Mouse (Mus musculus) yolk sac, embryonic 10.5 days (tissue): ENCODE measurements around the gene Birc2.

Source experiments
- DNase-seq: peaks from one replicate; pipeline ENCODE4 v3.0.0-alpha.2; 2017; ENCODE audit warnings: low spot score

Gene Birc2

DNA sequence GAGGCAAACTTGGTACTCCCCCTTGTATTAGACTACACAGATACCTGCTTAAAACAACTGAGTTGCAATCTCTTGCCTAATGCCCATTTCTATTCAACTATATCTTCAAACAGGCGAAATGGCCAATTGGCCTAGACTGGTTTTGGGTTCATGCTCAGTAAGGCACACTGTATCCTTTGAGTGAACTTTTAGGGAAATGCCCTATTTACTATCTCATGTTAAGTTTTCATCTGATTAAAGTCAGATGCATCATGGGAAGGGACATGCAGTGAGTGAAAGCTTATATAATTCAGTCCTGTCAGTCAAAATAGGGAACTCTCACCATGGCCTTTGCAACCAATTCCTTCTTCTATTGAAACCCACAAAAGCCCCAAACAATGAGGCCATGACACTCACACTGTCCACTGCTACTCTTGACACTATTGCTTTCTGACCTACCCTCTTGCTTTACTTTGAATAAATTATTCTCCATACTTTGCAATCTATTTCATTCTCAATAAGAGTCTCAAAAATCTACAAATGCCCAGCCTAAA, 9.9 kb upstream of the Birc2 start:
- DNase-seq = no peak

DNA sequence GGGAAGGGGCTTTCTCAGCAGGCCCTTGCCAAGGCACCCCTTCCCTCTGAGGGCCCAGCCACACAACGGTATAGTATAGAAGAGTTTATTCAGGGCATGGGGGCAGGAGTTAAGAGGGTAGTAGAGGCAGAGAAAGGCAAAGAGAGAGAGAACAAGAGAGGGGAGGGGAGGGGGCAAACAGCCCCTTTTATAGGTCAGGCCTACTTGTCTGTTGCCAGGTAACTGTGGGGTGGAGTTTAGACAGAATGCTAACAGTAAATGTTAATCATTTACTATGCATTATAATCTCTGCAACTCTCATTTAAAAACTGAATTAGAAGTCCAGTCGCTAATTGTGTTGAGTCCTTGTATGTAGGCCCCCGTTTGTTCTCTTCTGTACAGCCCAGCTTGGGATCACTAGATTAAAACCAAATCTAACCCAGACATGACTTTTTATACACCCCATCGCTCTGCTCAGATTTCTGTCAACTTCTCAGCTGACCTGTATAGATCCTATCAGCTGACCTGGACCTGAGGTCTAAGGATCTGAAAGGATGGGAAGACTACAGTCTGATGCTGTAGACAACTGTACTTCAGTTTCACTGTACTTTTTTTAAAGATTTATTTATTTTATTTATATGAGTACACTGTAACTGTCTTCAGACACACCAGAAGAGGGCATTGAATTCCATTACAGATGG, 8.5 kb upstream of the Birc2 start:
- no peak for DNase-seq

DNA sequence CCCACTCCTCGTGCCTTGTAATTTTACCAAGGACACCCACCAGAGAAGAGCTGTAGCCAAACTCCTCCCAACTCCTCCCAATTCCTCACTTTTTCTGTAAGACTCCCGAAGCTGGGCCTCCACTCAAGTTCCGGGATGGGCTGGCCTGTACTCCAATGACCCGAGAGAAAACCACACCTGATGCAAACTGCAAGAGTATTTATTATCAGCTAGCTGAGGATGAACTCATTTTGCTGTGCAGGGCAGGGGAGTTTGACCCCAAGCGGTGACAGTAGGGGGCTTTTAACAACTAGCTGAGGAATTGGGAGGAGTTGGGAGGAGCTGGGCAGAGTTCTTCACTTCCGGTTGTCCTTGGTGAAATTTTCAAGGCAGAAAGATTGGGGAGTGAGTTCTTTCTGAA, 4.4 kb upstream of the Birc2 start:
- DNase-seq = no peak

DNA sequence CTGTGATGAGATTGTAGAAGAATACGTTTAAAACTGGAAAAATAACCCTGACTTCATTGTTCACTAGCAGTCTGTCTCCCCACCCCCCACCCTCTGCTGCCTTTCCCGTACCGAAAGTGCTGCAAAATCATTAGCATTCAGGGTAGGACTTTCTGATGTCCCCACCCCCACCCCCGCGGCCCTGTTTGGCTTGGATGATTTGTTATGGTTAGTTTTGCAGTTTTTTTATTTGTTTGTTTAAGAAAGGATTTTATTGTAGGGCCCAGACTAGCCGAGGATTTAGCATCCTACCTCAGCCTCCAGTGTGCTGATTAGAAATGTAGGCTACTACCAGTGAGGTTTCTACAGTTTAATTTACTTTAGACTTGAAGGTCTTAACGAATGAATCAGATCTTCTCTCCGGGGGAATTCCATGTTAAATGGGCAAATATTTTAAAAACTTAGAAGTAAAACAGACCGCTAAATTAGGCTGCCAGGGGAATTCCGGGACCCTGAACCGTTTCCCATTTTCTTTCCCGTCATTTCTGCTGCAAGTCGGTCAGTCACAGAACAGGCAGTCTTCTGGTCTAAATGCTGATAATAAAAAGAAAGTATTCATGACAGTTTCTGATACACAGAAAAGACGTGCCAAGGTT, 1.1 kb upstream of the Birc2 start:
- DNase-seq = peak; percentile 64

DNA sequence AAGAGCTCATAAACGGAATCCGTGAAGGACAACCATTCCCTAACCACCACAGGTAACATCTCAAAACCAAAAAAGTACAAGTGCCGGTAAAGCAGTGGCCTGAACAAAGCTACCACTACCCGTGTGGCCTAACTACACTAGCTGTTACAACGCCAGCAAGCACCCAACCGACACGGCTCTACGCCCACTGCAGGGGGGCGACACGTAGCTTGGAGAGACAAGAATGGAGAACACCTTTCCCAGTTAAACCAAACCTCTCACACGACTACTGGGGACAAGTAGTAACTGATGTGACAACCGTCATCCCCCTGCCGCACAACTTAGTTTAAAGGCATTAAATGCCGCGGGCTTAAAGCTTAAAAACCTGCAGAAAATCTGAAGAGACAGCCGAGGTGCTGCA, 533 bp downstream of the Birc2 start:
- peak; percentile 74 for DNase-seq

DNA sequence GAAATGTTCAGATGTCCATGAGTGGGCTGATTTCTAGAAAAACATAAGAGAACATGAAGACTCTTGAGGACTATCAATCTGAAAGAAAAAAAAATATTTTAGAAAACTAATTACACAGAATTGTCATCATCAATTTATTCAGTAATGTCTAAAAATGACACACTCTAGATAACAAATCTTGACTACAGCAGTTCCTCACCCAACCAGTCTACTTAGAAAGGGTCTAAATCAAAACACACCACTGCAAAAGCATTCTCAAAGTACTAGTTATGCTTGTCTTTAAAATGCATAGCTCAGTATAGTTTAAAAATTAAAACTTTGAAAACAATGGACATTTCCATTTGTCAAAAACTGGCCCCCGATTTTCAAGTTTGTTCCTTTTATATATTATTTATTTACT, 1.6 kb downstream of the Birc2 start:
- DNase-seq = no peak

DNA sequence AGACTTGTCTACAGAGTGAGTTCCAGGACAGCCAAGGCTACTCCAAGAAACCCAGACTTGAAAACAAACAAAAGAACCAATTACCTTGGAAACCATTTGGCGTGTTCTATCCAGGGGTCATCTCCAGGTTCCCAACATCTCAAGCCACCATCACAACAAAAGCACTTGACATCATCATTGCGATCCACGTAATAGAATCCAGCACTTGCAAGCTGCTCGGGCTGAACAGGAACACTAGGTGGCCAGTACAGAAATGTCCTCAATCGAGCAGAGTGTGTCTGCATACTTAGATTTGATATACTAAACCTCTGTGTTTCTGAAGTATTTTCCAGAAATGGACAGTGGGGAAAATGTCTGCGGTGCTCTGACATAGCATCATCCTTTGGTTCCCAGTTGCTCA, 3.4 kb downstream of the Birc2 start:
- DNase-seq = no peak

DNA sequence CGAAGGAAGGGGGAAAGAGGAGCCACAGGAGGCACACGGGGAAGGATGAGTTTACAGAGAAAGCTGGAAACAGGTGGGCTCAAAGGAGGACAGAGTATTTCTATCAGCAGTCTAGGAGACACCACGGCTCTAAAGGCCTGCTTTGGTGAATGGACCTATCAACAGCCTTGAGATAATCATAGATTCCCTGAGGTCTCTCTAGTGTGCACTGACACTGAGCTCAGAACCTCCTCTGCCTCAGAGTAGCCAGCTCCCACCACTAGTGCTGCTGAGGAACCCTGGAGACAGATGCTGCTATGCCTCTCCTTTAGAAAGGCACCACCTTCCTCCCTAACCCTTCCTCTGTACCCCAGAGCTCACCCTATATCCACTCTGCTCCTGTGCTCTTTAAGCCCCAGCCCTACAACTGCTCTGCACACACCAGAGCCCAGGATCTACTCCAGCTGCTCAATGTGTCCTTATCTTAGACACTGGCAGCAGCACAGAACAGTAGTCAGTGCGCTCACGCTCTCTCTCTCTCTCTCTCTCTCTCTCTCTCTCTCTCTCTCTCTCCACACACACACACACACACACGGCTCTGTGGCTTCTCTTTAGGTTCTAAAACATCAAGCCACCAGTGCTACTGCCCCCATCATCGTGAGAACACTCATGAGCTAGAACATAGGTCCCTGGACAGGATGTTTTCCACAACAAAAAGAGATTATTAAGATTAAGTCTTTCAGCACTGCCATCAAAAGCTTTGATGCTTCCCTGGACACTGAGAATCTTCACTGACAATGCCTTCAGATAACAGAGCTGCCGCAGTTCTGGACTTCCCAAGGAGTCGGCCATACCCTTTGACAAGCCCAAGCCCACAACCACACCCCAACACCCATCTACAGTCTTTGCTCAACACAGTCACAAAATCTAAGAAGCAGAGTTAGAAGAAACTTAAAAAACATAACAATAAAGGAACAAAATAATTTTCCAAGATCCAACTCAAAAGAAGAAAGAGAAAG, 7.0 kb downstream of the Birc2 start:
- no peak for DNase-seq

DNA sequence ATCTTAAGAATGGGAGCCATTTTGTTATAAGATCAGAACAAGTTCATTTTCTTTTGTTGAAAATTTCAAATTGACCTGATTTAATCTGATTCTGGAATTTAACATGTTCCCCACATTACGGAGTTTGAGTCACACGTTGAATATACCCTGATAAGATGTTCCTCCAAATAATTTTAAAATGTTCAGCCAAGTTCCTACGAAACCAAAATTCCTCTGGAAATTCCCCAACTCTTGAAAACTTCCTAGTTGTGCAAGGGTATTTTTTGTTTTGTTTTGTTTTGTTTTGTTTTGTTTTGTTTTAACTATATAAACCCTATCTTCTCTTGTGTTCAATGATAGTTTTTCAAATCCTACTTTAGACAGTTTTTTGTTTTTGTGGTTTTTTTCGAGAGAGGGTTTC, 8.2 kb downstream of the Birc2 start:
- no peak for DNase-seq

DNA sequence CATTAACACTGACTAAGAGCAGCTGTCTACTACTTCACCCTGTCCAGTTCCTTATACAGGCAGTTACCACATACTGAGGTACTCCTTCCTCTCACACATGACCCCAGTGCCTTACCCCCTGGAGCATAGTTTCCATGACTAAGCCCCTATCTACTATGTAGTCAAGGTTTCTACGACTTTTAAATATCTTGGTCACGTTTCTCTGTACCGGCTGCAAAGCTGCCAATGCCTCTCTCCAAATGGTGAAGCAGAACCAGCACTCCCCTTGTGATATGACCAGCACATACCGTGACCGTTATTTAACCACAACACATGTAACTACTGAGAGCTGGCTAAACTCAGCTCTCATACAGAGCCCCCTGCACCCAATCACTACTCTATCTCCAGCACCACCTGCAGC, 11.9 kb downstream of the Birc2 start:
- no peak for DNase-seq

DNA sequence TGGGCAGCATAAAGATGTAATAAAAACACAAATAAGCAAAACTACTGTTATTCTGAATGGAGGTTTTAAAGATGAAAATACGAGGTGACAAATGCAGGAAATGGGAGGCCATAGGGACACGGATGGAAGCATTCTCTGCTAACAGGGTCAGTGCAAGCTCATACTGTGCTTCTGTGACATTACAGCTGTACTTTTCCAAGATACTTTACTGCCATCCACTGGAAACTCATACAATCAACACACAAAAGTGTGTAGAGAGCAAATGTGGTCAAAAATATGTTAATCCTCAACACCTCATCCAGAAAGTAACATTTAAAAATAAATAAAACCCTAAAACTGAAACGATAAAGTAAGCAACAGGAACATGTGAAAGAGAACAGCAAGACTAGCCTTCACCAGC, 14.1 kb downstream of the Birc2 start:
- DNase-seq = no peak

DNA sequence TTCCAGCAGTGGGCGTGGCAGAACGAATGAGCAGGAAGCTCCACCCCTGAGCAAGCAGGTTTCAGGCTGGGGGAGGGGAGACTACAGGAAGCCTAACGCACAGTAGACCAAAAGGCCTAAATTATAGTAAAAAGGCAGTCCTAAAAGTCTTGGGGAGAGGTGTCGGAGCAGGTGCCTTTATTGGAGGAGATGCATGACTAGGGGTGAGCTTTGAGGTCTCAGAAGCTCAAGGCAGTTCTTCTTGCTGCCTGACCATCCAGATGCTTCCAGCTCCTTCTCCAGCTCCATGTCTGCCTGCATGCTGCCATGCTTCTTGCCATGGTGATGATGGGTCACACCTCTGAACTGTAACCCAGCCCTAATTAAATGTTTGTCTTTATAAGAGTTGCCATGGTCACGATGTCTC, 31.8 kb downstream of the Birc2 start:
- DNase-seq = peak; percentile 38

DNA sequence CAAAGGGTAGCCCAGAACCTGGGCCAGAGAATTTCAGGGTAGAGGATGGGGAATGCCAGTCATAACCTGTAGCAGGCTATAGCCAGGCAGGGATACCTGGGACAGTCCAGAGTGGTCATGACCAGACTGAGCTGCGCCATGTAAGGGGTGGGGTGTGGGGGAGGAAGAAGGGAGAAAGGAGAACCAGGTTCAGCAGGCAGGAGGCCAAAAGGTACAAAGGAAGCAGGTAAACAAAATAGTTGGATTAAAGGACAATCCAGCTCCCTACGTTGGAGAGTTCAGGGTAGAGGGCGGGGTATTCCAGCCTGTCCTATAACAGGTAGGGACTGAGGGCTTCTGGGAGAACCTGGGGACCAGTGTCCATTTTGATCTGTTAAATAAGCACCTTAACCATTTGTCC, 38.3 kb downstream of the Birc2 start:
- no peak for DNase-seq

DNA sequence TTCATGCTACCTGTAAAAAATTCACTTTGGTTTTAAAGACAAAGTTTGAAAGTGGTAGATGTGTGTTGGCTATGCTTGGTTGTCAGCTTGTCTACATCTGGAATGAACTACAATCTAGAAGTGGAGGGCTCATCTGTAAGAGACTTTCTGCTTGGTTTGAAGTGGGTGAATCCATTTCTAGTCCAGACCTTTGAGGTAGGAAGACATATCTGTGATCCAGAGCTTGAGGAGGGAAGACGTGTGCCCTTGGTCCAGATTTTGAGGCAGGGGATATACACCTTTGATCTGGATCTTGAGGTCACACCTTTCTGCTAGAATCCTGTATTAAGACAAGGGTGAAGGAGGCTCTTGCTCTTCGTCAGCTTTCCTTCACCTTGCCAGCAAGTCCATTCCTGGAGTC, 39.3 kb downstream of the Birc2 start:
- no peak for DNase-seq

DNA sequence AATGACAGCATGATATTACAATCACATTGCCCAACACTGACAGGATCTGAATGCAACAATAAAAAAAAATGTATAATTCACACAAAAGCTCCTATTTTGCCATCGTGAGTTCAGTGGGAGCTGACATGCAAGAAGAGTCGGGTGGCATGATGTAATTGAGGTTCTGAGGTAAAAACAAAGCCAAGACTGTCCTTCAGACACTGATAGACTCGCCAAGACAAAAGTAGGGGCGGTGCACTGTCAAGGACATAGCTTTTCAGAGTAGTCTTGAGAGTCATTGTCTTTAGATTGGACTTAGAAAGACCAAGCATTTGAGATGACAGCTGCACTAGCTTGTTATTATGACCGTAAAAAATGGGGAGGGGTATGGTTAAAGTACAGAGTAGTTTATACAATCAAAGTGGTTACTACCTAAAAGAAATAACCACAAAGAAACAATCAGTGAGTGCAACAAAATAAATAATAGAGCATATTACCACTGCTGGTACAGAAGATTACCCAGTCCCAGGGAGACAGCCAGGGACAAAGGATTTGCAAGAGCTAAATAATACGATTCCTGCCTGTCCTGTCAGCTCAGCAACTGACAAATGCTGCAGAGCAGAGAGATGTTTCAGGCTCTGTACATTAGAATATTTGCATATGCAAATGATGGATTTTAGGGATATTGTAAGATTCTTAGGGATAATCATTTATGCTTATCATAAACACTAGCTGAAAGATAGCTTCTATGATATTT, 40.6 kb downstream of the Birc2 start:
- no peak for DNase-seq

DNA sequence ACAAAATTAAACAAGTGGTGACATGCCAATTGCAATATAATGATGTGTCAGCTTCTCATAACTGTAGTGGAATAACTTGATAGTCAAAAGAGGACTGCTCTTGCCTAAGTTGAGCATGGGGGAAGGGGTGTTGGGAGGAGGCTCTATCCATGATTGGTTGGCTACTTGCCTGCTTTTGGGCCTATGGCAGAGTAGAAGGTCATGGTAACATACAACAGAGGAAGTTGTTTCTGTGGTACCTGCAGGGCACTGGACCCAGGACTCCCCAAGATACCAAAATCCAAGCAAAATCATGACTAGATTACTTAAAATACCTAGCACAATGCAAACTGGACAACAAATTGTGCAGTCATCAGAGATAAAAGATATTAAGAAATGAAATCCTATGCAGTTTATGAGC, 41.3 kb downstream of the Birc2 start:
- no peak for DNase-seq

DNA sequence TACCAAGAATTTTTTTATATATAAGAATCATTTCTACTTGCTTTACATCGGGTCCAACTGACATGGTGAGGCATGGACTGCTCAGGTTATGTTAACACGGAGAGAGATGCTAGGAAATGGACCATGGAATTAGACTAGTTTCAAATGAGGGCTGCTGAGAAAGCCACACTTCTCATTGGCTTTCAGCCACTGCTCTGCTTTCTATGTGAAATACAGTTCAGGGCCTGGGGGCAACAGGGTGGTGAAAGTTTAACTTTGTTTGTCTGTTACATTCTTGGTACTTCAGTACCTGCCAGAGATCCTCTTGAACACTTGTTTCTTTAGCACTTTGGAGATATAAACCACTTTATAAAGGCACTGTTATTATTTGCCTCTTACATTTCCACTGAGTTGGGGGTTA, 43.3 kb downstream of the Birc2 start:
- DNase-seq = no peak

DNA sequence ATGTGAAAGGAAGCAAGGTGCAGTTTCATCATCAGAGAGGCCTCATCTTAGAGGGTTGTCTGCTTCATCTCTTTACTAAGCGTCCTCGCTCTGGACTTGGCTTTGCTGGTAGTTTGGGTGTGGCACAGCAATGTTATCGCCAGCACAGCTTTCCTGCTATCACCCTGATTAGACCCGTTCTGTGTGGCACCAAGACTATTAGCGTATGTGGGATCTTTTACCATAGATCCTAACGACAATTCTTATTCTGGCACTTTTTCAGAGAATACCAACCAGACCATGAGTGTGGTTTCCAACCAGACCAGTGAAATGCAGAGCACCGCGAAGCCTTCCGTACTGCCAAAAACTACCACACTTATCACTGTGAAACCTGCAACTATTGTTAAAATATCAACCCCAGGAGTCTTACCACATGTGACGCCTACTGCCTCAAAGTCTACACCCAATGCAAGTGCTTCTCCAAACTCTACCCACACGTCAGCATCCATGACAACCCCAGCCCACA, 46.2 kb downstream of the Birc2 start:
- DNase-seq = no peak

DNA sequence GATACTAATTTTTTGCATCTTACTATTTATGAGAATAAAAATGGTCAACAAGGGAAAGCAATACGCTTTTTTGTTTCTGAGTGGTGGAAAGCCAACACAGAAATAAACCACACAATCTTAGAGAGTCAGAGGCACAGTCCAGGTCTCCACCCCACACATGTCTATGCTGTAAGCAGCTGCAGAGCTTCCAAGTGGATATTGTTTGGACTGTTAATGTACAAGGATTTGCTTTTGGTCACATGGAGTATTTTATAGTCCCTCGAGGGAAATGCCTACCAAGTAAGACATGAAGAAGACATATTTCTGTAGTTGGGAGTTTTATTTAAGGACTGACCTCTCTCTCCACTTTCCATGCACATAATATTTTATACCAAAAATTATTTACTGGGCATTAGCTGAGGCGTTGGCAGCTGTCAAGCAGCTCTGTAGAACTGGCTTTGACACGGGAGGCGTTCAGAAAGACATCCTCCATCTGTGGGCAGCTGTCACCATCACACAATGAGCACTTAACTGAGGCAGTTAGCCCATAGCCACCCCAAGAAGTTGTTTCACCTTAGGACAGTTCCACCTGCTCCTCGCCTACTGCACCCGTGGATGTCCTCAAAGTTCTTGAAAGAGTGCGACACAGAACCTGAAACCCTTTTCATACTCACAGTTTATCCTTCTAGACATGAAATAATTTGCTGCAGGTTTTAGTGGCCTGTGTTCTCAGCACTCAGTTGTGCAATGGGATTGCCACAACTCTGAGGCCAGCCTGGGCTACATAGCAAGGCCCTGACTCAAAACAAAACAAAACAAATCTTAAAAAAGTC, 46.9 kb downstream of the Birc2 start:
- DNase-seq = no peak

DNA sequence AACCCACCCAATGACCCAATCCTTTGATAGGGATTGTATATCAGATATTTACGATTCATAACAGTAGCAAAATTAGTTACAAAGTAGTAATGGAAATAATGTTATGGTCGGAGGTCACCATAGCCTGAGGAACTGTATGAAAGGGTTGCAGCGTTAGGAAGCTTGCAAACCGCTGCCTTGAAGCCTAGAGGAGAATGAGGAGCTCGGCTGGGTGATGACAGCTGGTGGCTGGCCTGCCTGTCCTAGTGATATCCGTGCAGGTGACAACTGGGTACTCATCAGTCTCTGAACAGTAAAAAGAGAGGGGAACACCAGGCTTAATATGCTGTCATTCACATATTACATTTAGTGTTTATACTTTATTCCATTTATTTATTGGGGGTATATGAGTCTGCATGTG, 48.5 kb downstream of the Birc2 start:
- no peak for DNase-seq

DNA sequence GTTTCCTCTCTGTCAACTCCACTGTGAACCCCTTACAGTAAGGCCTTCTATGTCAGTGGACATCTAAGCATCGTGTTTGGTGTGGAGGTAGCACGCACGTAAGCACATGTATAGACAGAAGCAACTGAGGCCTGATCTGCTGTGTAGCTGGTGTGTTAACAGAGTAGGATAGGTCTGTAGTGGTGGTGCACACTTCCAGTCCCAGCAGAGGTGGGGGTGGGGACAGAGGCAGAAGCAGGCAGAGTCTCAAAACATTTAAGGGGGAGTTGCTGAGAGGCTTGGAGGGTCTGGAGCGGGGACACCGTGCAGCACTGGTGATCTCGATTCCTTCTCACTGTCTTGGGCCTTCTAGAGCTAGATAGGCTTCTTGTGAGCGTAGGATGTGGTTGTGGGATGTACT, 50.8 kb downstream of the Birc2 start:
- no peak for DNase-seq
